Mouse (Mus musculus) frontal cortex, postnatal 10 days (tissue): ENCODE measurements around the gene Krtap6-2.
A peak's percentile ranks its signal among the peaks of the same experiment; 100 is the strongest.

Source experiments
- DNase-seq, 2 experiments: peaks; one replicate each; pipeline ENCODE4 v3.0.0; 2022; ENCODE audit warnings: low spot score in 2 of 2, mixed read lengths in 1 of 2

Gene Krtap6-2

DNA sequence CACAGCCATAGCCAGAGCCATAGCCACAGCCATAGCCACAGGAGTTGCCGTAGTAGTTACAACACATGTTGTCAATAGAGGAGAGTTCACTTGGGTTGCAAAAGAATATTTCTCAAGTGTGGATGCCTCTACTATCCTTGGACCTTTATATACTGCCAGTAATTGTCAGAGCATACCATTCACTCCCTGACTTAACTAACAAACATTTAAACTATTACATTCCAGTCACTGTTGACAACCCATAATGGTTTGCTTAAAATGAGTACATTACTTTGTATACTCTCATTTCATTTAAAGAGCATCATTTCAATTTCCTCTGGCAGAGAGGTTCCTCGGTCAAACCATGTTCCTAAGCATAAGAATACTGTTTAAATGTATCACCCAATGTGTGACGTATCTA lies at the start of gene Krtap6-2:
Krtap6-2 (minus strand) TSS at position 101 of the 400 bp plus-strand sequence.
- DNase-seq, result no peak

DNA sequence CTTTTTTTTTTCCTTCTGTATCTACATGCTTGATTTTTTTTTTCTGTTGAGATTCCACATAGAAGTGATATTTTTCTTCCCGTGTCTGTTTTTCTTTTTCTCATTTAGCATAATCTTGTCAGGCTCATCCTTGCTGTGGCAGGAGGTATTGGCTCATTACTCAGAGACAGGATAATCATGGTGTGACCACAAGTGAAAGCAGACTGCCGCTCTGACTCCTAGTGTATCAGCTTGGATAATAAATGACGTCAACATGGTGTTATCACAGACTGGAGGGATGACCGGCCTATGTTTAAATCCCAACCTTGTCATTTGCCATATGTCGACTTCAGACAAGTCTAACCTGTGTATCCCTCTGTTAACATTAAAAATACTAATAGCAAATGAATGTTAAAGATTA lies 41.3 kb upstream of the Krtap6-2 start:
- DNase-seq, result no peak

DNA sequence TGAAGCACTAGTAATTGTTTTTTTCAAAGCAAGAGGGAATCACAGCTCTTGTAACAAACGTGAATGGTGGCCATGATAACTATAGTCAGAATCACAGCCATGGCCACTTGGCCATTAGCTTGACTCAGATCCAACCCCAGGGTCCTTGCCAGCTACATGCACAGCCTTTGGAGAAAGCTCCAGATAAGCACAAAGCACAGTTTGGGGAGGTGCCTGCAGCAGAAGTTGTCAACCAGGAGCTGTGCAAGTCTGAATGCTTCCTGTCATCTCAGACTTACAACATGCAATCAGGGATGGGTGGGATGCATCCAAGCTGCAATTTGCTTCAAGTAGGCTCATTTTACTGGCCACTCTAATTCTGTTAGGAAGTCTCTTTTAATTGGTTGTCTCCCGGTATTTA lies 9.7 kb upstream of the Krtap6-2 start:
- DNase-seq, result peak; percentile 6 to 11

DNA sequence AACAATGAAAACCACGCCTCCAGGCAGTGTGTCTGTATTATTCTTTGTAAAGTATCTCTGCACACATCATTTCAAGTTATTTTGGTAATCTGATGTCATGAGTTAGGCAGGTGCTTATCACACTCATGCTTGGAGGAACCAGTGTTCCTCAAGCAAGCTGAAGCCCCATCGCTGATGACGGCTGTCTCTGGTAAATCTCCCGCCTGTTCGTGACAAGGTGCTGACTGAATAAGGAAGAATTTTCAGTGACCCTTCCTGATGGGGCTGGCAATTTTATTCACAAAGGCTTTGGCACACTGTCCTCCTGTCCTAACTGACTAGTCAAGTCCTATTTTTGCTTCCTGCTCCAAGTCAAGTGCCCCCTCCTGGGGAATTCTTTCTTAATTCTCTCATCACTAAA lies 5.4 kb upstream of the Krtap6-2 start:
- no peak for DNase-seq

DNA sequence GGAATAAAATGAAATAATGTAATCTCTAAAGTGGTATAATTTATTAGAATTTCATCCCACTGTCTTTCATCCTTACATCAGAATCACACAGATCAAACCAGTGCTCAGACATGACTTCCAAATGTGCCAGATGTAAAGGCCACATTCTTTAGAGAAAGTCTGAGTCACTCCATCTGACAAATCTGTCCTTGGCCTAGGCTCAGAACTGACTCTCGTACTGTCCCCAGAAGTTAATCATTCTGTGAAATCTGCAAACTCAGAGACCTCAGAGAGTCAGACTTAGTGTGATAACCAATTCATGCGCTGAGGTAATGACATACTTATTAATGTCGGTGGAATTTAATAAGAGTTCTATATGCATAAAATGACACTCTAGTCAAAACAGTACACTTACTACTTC lies 3.6 kb downstream of the Krtap6-2 start:
- DNase-seq, result no peak

DNA sequence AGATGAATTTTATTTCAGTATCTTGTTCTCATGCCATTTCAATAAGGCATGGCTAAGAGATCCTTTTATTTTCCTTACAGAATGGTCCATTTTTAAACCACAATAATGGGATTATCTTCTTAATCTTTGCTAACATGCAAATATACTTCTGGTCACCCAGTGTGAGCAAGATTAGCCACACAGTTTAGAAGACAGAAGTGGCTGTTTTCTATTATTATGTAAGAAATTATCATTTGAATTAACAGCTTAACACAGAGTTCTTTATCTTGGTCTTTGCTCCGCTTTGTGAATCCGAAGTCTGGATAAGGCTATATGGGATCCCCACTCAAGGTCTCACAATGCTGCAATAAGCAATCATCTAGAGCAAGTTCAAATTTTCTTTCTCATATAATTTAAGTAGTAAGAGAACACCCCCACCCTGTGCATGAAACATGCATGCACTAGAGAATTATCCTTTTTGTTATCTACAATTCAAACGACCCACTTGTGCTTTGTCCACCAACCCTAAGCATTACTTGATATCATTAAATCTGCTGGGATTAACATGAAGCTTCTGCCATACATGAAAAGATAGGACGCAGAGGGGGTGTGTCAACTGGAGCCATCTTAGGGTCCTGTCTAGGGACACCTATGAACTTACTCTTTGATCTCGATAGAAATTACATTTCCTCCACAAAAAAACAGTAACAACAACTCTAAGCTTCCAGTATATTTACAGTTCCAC lies 9.4 kb downstream of the Krtap6-2 start:
- DNase-seq, result no peak

DNA sequence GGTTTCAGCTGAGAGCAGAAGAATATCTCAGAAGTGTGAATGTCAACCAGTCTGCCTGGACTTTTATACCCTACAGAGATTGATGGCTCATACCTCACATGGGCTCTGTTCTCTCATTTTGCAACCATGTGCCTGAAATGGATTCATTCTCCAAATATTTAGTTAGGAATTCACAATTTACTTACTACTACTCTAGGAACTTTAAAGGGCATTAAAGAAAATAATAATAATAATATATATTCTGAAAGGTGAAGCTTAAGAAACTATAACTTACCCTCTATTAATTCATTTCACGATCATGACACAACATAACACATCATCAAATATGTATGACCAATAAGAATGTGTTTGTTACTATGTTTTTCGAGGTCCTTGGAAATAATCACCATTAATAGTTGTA lies 16.1 kb downstream of the Krtap6-2 start, which contains the start of gene Krtap21-1:
Krtap21-1 (minus strand) TSS at position 101 of the 400 bp plus-strand sequence.
- DNase-seq, result no peak

DNA sequence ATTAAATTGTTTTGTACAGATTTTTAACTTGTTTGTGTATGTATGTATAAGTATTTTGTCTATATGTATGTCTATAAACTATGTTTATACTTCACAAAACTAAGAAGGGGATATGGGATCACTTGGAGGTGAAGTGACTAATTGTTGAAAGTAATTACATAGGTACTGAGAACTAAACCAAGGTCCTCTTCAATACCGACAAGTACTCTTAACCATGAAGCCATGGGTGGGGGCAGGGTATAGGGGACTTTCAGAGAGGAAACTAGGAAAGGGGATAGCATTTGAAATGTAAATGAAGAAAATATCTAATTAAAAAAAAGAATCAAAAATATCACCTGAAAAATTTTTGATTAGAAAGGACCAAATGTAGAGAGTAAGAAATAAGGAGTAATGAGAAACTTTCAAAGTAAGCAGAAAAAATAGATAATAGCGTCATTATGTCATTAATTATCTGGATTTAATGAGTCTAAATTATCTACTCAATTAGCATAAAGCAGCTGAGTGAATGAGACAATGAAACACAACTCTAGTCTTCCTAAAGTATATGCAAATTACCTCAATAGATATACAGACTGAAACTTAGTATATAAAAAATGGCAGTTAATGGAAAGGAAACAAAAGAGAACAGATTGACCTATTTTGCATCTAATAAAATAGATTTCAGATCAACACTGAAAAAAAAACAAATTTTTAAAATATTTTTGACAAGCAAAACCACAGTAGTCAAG lies 47.0 kb downstream of the Krtap6-2 start:
- DNase-seq, result no peak
